In the genomic region with DNA sequence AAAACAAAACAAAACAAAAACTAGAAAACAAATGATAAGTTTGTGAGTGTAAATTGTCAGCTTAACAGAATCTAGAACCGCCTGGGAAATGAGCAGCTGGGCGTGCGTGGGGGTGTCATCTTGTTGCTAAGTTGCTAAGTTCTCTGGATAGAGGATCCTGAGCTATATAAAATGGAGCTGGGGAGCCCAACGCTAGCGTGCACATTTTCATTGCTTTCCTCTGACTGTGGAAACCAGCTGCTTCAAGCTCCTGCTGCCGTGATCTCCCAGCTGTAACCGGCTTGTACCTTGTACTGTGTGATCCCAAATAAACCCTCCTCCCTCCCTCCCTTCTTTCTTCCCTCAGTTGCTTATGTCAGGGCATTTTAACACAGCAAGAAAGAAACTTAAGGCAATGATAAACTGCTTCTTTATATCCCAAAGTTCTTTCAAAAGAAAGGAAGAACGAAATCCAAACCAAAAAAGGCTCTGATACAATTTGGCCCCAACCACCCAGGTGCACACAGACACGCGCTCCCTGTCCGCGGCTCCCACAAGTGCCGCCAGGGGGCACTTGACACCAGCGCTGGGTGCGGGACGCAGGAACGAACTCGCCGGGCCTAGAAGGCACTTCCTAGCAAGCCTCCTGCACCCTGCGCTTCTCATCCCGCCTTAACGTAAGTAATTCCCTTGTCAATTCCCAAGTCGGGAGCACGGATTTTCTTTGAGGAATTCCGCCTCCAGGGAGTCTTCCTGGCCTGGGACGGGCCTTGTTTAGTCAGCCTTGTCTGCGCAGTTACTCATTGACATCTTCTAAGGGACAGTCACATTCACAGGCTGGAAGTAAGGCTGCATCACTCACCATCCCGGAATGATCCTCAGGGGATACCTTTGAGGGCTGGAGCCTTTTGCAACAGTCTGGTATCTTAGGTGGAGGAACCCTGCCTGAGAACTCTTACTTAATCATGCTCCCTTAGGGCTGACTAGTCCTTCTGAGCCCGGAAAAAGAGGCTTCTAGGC, we compare ENCODE assay signal across 8 mouse cellular contexts. TPM values are rescaled to one million over a fixed set of nuclear protein-coding genes. Genes with fewer than 3 reads are reported as not detected.
A peak's percentile ranks its signal among the peaks of the same experiment; 100 is the strongest.
DNase-seq lines count a peak whose midpoint lies in the region; ATAC-seq and TF ChIP-seq lines count a peak whose summit lies in the region.

No protein-coding gene starts in this region.

- no peak overlapping the region for H3K4me3 ChIP-seq in heart, embryonic 12.5 days
- H3K4me3 ChIP-seq in liver, embryonic 16.5 days (ENCODE audit: low read depth, low read length): no peak overlapping the region
- H3K4me3 ChIP-seq in thymus, adult 2 months (ENCODE audit: control insufficient read depth, insufficient read depth, low read length): no peak overlapping the region

- no peaks in the 10 kb centered on the region for H3K9me3 ChIP-seq in heart, embryonic 12.5 days (replicated peaks)
- no peaks in the 10 kb centered on the region for H3K9me3 ChIP-seq in liver, embryonic 16.5 days (replicated peaks; ENCODE audit: control insufficient read depth, low read length)

- H3K4me1 ChIP-seq in heart, embryonic 12.5 days (replicated peaks): peaks cover 7% of the 10 kb centered on the region
- H3K4me1 ChIP-seq in liver, embryonic 16.5 days (ENCODE audit: control insufficient read depth, low read depth, low read length): no peaks in the 10 kb centered on the region
- H3K4me1 ChIP-seq in thymus, adult 2 months (replicated peaks; ENCODE audit: control insufficient read depth, insufficient read depth, low read length): no peaks in the 10 kb centered on the region

- peak; percentile 90 for DNase-seq in A20 (ENCODE audit: low read depth, low spot score)
- peak; percentile 75 to 92 for DNase-seq in adrenal gland, adult (ENCODE audit: inconsistent age in 2 of 2, low spot score in 1 of 2)
- peak; percentile 87 for DNase-seq in embryo, embryonic 10 days (ENCODE audit: low spot score)
- peak; percentile 88 for DNase-seq in kidney, postnatal 14 days
- peak; percentile 79 for DNase-seq in ovary, postnatal 14 days (ENCODE audit: low spot score)
- peak; percentile 84 for DNase-seq in thymus, adult 2 months

- WGBS in heart, embryonic 12.5 days: 19% methylated on average over 29 of the region's 29 CpGs
- WGBS in liver, embryonic 16.5 days (ENCODE audit: insufficient replicate concordance): 18% methylated on average over 29 of the region's 29 CpGs
- 30% methylated on average over 29 of the region's 29 CpGs for WGBS in thymus, adult 2 months

- H3K36me3 ChIP-seq in heart, embryonic 12.5 days: no peaks in the 10 kb centered on the region
- H3K36me3 ChIP-seq in liver, embryonic 16.5 days (ENCODE audit: control insufficient read depth, insufficient read depth): no peaks in the 10 kb centered on the region
- H3K36me3 ChIP-seq in thymus, adult 2 months (ENCODE audit: control insufficient read depth, insufficient read depth, low read length): no peaks in the 10 kb centered on the region

- TF ChIP-seq POLR2A in thymus, adult 2 months (IDR thresholded peaks at IDR 0.05; ENCODE audit: control insufficient read depth, extremely low read depth, insufficient read depth, low read length, poor library complexity): no peak

- peak; percentile 51; the same call in 1 of the 2 replicates for ATAC-seq in heart, embryonic 12.5 days (ENCODE audit: insufficient number of reproducible peaks, low FRiP score)
- ATAC-seq in liver, embryonic 16.5 days (ENCODE audit: low read depth): peak; percentile 41; the same call in 1 of the 2 replicates

- peaks cover 21% of the 10 kb centered on the region for H3K27me3 ChIP-seq in heart, embryonic 12.5 days (replicated peaks)
- peaks cover 2% of the 10 kb centered on the region; the same call in 1 of the 2 replicates for H3K27me3 ChIP-seq in liver, embryonic 16.5 days (ENCODE audit: control insufficient read depth, insufficient read depth, low read depth, low read length)
- no peaks in the 10 kb centered on the region for H3K27me3 ChIP-seq in thymus, adult 2 months (ENCODE audit: control insufficient read depth, insufficient read depth, low read length)

- H3K4me2 ChIP-seq in heart, embryonic 12.5 days: no peak overlapping the region
- no peak overlapping the region for H3K4me2 ChIP-seq in liver, embryonic 16.5 days (ENCODE audit: low read depth, low read length)

- H3K27ac ChIP-seq in heart, embryonic 12.5 days (ENCODE audit: poor library complexity, severe bottlenecking): no peak overlapping the region
- H3K27ac ChIP-seq in liver, embryonic 16.5 days (ENCODE audit: low read length): no peak overlapping the region
- H3K27ac ChIP-seq in thymus, adult 2 months (ENCODE audit: control insufficient read depth, insufficient read depth, low read length): no peak overlapping the region

- H3K9ac ChIP-seq in heart, embryonic 12.5 days: 0 out of 2 replicates have a peak overlapping the region, but pooled peaks have one; percentile 20
- H3K9ac ChIP-seq in liver, embryonic 16.5 days (ENCODE audit: low read depth, low read length): no peak overlapping the region

- TF ChIP-seq CTCF in thymus, adult 2 months (IDR thresholded peaks at IDR 0.05; ENCODE audit: borderline replicate concordance, control insufficient read depth, extremely low read depth, insufficient read depth, low read length, poor library complexity): peak; percentile 97

RNA-seq across cellular contexts. Expression of gene 5031439G07Rik, which starts 12.9 kb away (rescaled TPM):
- polyA plus RNA-seq in heart, embryonic 12.5 days (2016; fragmentation: Nextera tagmentation; extraction: Ambion mirVana): 4.3 and 5.3 TPM in 2 replicates
- polyA plus RNA-seq in liver, embryonic 16.5 days (2015; fragmentation: Nextera tagmentation; extraction: Ambion mirVana): 1.5 and 1.8 TPM in 2 replicates
- polyA plus RNA-seq in thymus, adult 2 months (2012; rRNA removed): 15.9 and 19.6 TPM in 2 replicates

RNA-seq across cellular contexts. Expression of gene Upk3a, which starts 15.7 kb away (rescaled TPM):
- polyA plus RNA-seq in heart, embryonic 12.5 days (2016; fragmentation: Nextera tagmentation; extraction: Ambion mirVana): not detected in 2 replicates
- 0.08 TPM in 1 of 2 replicates, not detected in the other for polyA plus RNA-seq in liver, embryonic 16.5 days (2015; fragmentation: Nextera tagmentation; extraction: Ambion mirVana)
- 2.8 and 4.7 TPM in 2 replicates for polyA plus RNA-seq in thymus, adult 2 months (2012; rRNA removed)

RNA-seq across cellular contexts. Expression of gene Fam118a, which starts 27.5 kb away (rescaled TPM):
- 17.6 and 18.8 TPM in 2 replicates for polyA plus RNA-seq in heart, embryonic 12.5 days (2016; fragmentation: Nextera tagmentation; extraction: Ambion mirVana)
- polyA plus RNA-seq in liver, embryonic 16.5 days (2015; fragmentation: Nextera tagmentation; extraction: Ambion mirVana): 5.4 and 6.9 TPM in 2 replicates
- polyA plus RNA-seq in thymus, adult 2 months (2012; rRNA removed): 6.8 TPM in 2 replicates
